Mouse (Mus musculus): ENCODE measurements around the gene Trappc5. TPM values are rescaled to one million over a fixed set of nuclear protein-coding genes. Genes with fewer than 3 reads are reported as not detected.

The Trappc5 gene
- polyA plus RNA-seq, 1 experiment from 2014 or later = 39.3 TPM

GRCm38 (mm10) chr8:3654726-3655508 is 21.2 kb upstream of the Trappc5 start:
- WGBS = 65% methylated on average over 11 of the region's 11 CpGs
- no peaks in the 10 kb centered on the region; the same call in 1 of the 2 replicates for H3K27me3 ChIP-seq (ENCODE audit: insufficient read depth, poor library complexity, severe bottlenecking)
- no peak for DNase-seq (ENCODE audit: low spot score)
- no peak overlapping the region for H3K27ac ChIP-seq
- no peak overlapping the region for H3K4me3 ChIP-seq
- no peaks in the 10 kb centered on the region for H3K9me3 ChIP-seq
- H3K4me1 ChIP-seq = no peaks in the 10 kb centered on the region; the same call in 1 of the 2 replicates
- H3K36me3 ChIP-seq = no peaks in the 10 kb centered on the region

- no peak for DNase-seq (ENCODE audit: low spot score)
- H3K27ac ChIP-seq = no peak within 1 kb of the TSS
- H3K9me3 ChIP-seq = no peaks in the 10 kb centered on the region
- WGBS = 55% methylated on average over 3 of the region's 3 CpGs
- no peak within 1 kb of the TSS for H3K4me3 ChIP-seq
- H3K4me1 ChIP-seq = no peaks in the 10 kb centered on the region; the same call in 1 of the 2 replicates
- no peaks in the 10 kb centered on the region; the same call in 1 of the 2 replicates for H3K27me3 ChIP-seq (ENCODE audit: insufficient read depth, poor library complexity, severe bottlenecking)
- no peaks in the 10 kb centered on the region for H3K36me3 ChIP-seq
Measured at GRCm38 (mm10) chr8:3655526-3655925, 20.6 kb upstream of the Trappc5 start, which contains the start of gene Retn. Gene Retn, plus strand, starts transcription at chr8:3655770.

GRCm38 (mm10) chr8:3656725-3657381 is 19.2 kb upstream of the Trappc5 start:
- H3K4me3 ChIP-seq = no peak overlapping the region

GRCm38 (mm10) chr8:3660889-3661288 is 15.2 kb upstream of the Trappc5 start:
- no peaks in the 10 kb centered on the region for H3K36me3 ChIP-seq
- no peaks in the 10 kb centered on the region for H3K9me3 ChIP-seq
- DNase-seq (ENCODE audit: low spot score) = no peak
- H3K27me3 ChIP-seq (ENCODE audit: insufficient read depth, poor library complexity, severe bottlenecking) = no peaks in the 10 kb centered on the region; the same call in 1 of the 2 replicates
- H3K27ac ChIP-seq = no peak overlapping the region
- H3K4me1 ChIP-seq = no peaks in the 10 kb centered on the region; the same call in 1 of the 2 replicates
- H3K4me3 ChIP-seq = no peak overlapping the region
- WGBS = 75% methylated on average over 8 of the region's 8 CpGs

More at GRCm38 (mm10) chr8:3656725-3657381, 19.2 kb upstream of the Trappc5 start:
- 26% methylated on average over 7 of the region's 7 CpGs for WGBS
- no peaks in the 10 kb centered on the region for H3K9me3 ChIP-seq
- no peaks in the 10 kb centered on the region for H3K36me3 ChIP-seq
- H3K4me1 ChIP-seq = no peaks in the 10 kb centered on the region; the same call in 1 of the 2 replicates
- no peak overlapping the region for H3K27ac ChIP-seq
- no peaks in the 10 kb centered on the region; the same call in 1 of the 2 replicates for H3K27me3 ChIP-seq (ENCODE audit: insufficient read depth, poor library complexity, severe bottlenecking)
- no peak for DNase-seq (ENCODE audit: low spot score)

GRCm38 (mm10) chr8:3664405-3664804 is 11.7 kb upstream of the Trappc5 start:
- Histone ChIP-seq H3K9me3 (no peaks in the 10 kb centered on the region), H3K27me3 (ENCODE audit: insufficient read depth, poor library complexity, severe bottlenecking) (no peaks in the 10 kb centered on the region), H3K36me3 (no peaks in the 10 kb centered on the region), H3K4me1 (no peaks in the 10 kb centered on the region), H3K4me3 (no peak overlapping the region), H3K27ac (no peak overlapping the region)
- WGBS = 61% methylated on average over 5 of the region's 5 CpGs
- DNase-seq (ENCODE audit: low spot score) = no peak

GRCm38 (mm10) chr8:3665507-3665906 is 10.6 kb upstream of the Trappc5 start, which contains the start of gene Mcemp1:
Gene Mcemp1, plus strand, starts transcription at chr8:3665754.
- Histone ChIP-seq H3K4me3 (no peak within 1 kb of the TSS), H3K4me1 (no peaks in the 10 kb centered on the region), H3K9me3 (no peaks in the 10 kb centered on the region), H3K27ac (no peak within 1 kb of the TSS), H3K36me3 (no peaks in the 10 kb centered on the region), H3K27me3 (ENCODE audit: insufficient read depth, poor library complexity, severe bottlenecking) (no peaks in the 10 kb centered on the region)
- DNase-seq (ENCODE audit: low spot score) = no peak
- 63% methylated on average over 6 of the region's 6 CpGs for WGBS

GRCm38 (mm10) chr8:3670388-3670787 is 5.7 kb upstream of the Trappc5 start:
- H3K4me3 ChIP-seq = no peak overlapping the region
- no peak for DNase-seq (ENCODE audit: low spot score)
- no peaks in the 10 kb centered on the region for H3K4me1 ChIP-seq
- H3K36me3 ChIP-seq = no peaks in the 10 kb centered on the region
- no peaks in the 10 kb centered on the region for H3K27me3 ChIP-seq (ENCODE audit: insufficient read depth, poor library complexity, severe bottlenecking)
- H3K27ac ChIP-seq = no peak overlapping the region
- H3K9me3 ChIP-seq = no peaks in the 10 kb centered on the region
- 85% methylated on average over 2 of the region's 2 CpGs for WGBS

GRCm38 (mm10) chr8:3671980-3672491 is 4.1 kb upstream of the Trappc5 start, which contains the start of gene Fcor:
Gene Fcor, minus strand, starts transcription at chr8:3672362.
- 0 out of 2 replicates have a peak, but pooled peaks cover 4% of the 10 kb centered on the region for H3K4me1 ChIP-seq
- no peaks in the 10 kb centered on the region for H3K36me3 ChIP-seq
- peak; percentile 91 for DNase-seq (ENCODE audit: low spot score)
- peak within 1 kb of the TSS; percentile 88 for H3K27ac ChIP-seq
- H3K4me3 ChIP-seq = peak within 1 kb of the TSS; percentile 69
- WGBS = under 1% methylated on average over 23 of the region's 23 CpGs
- no peaks in the 10 kb centered on the region for H3K27me3 ChIP-seq (ENCODE audit: insufficient read depth, poor library complexity, severe bottlenecking)
- H3K9me3 ChIP-seq = no peaks in the 10 kb centered on the region

GRCm38 (mm10) chr8:3674671-3675070 is 1.4 kb upstream of the Trappc5 start:
- DNase-seq (ENCODE audit: low spot score) = no peak
- H3K4me1 ChIP-seq = 0 out of 2 replicates have a peak, but pooled peaks cover 13% of the 10 kb centered on the region
- 44% methylated on average over 3 of the region's 3 CpGs for WGBS
- H3K36me3 ChIP-seq = peaks cover 12% of the 10 kb centered on the region
- no peaks in the 10 kb centered on the region for H3K9me3 ChIP-seq
- H3K4me3 ChIP-seq = no peak overlapping the region
- H3K27me3 ChIP-seq (ENCODE audit: insufficient read depth, poor library complexity, severe bottlenecking) = no peaks in the 10 kb centered on the region
- H3K27ac ChIP-seq = no peak overlapping the region

- no peak for DNase-seq (ENCODE audit: low spot score)
- Histone ChIP-seq H3K36me3 (peaks cover 36% of the 10 kb centered on the region), H3K9me3 (no peaks in the 10 kb centered on the region), H3K4me1 (0 out of 2 replicates have a peak, but pooled peaks cover 13% of the 10 kb centered on the region), H3K4me3 (peak overlapping the region; percentile 95), H3K27me3 (ENCODE audit: insufficient read depth, poor library complexity, severe bottlenecking) (no peaks in the 10 kb centered on the region), H3K27ac (peak overlapping the region; percentile 96)
- WGBS = 6% methylated on average over 15 of the region's 15 CpGs
Measured at GRCm38 (mm10) chr8:3676993-3677579, 987 bp downstream of the Trappc5 start.

- H3K9me3 ChIP-seq = no peaks in the 10 kb centered on the region
- no peak overlapping the region for H3K4me3 ChIP-seq
- DNase-seq (ENCODE audit: low spot score) = no peak
- H3K27me3 ChIP-seq (ENCODE audit: insufficient read depth, poor library complexity, severe bottlenecking) = no peaks in the 10 kb centered on the region
- H3K36me3 ChIP-seq = peaks cover 41% of the 10 kb centered on the region
- H3K4me1 ChIP-seq = 0 out of 2 replicates have a peak, but pooled peaks cover 13% of the 10 kb centered on the region
- H3K27ac ChIP-seq = no peak overlapping the region
- 94% methylated on average over 23 of the region's 23 CpGs for WGBS
Measured at GRCm38 (mm10) chr8:3678831-3679230, 2.7 kb downstream of the Trappc5 start.

GRCm38 (mm10) chr8:3679236-3679635 is 3.1 kb downstream of the Trappc5 start:
- Histone ChIP-seq H3K9me3 (no peaks in the 10 kb centered on the region), H3K27me3 (ENCODE audit: insufficient read depth, poor library complexity, severe bottlenecking) (no peaks in the 10 kb centered on the region), H3K4me3 (no peak overlapping the region), H3K36me3 (peaks cover 41% of the 10 kb centered on the region), H3K27ac (no peak overlapping the region), H3K4me1 (0 out of 2 replicates have a peak, but pooled peaks cover 13% of the 10 kb centered on the region)
- no peak for DNase-seq (ENCODE audit: low spot score)
- 91% methylated on average over 23 of the region's 23 CpGs for WGBS

All from heart, embryonic 10.5 days (tissue).